ENCODE assay signal across 11 mouse cellular contexts in the genomic region with DNA sequence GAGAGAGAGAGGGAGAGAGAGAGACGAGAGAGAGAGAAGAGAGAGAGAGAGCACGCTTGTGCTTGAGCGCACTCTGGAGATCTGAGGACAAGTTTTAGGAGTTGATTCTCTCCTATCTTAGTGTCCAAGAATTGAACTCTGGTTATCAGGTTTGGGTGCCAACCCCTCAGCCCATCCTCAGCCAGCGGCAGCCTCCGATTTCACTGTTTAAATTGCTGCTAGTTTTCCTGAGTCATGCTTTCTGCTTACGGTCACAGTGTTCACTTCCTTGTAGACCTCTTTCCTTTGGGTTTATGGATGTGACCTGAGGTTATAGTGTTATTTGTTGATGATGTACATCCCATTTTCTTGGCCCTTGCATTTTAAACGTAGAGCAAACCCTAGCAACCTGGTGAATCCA. TPM values are rescaled to one million over a fixed set of nuclear protein-coding genes. Genes with fewer than 3 reads are reported as not detected.
A peak's percentile ranks its signal among the peaks of the same experiment; 100 is the strongest.
DNase-seq lines count a peak whose midpoint lies in the region; ATAC-seq and TF ChIP-seq lines count a peak whose summit lies in the region.
"Had no signal": no experiment of that assay in that cellular context is flagged by ENCODE, and none has a peak within 500 bp of the region (broad histone marks: within the 10 kb centered on the region; RNA-seq: fewer than 3 reads in every experiment).

No protein-coding gene starts in this region.

- H3K27ac ChIP-seq in lung, postnatal 0 days (ENCODE audit: low read length): no peak overlapping the region
- H3K27ac ChIP-seq in embryonic facial prominence, embryonic 10.5 days (replicated peaks): no peak overlapping the region
- H3K27ac ChIP-seq in limb, embryonic 10.5 days: no peak overlapping the region
- H3K27ac ChIP-seq in neural tube, embryonic 13.5 days (replicated peaks): no peak overlapping the region

- no peak for DNase-seq in lung, postnatal 0 days (ENCODE audit: low spot score)
- DNase-seq in lung, postnatal 14 days: no peak
- no peak for DNase-seq in embryonic facial prominence, embryonic 10.5 days (ENCODE audit: low spot score)
- no peak for DNase-seq in limb, embryonic 10.5 days (ENCODE audit: low spot score)
- DNase-seq in natural killer cell, adult 2 months (ENCODE audit: low spot score in 2 of 2): no peak
- no peak for DNase-seq in layer of hippocampus, postnatal 14 days (ENCODE audit: low spot score in 2 of 2)
- DNase-seq in thymus, postnatal 14 days: no peak
- DNase-seq: forebrain, postnatal 0 days; thymus, postnatal 36 days had no signal

- peaks cover 14% of the 10 kb centered on the region; the same call in 1 of the 2 replicates for H3K4me1 ChIP-seq in lung, postnatal 0 days (ENCODE audit: insufficient read depth, low read depth, low read length)
- H3K4me1 ChIP-seq in embryonic facial prominence, embryonic 10.5 days: peaks cover 27% of the 10 kb centered on the region
- H3K4me1 ChIP-seq in limb, embryonic 10.5 days: peaks cover 18% of the 10 kb centered on the region
- peaks cover 46% of the 10 kb centered on the region for H3K4me1 ChIP-seq in neural tube, embryonic 13.5 days (replicated peaks)

- H3K4me2 ChIP-seq in lung, postnatal 0 days (replicated peaks; ENCODE audit: low read depth, low read length): peak overlapping the region; percentile 87; the same call in 1 of the 2 replicates
- peak overlapping the region; percentile 97 for H3K4me2 ChIP-seq in neural tube, embryonic 13.5 days

- H3K9me3 ChIP-seq in lung, postnatal 0 days (ENCODE audit: low read length): no peaks in the 10 kb centered on the region
- H3K9me3 ChIP-seq in embryonic facial prominence, embryonic 10.5 days: no peaks in the 10 kb centered on the region
- no peaks in the 10 kb centered on the region for H3K9me3 ChIP-seq in limb, embryonic 10.5 days (replicated peaks)
- no peaks in the 10 kb centered on the region for H3K9me3 ChIP-seq in neural tube, embryonic 13.5 days

- 58% methylated on average over 7 of the region's 7 CpGs for WGBS in lung, postnatal 0 days
- 85% methylated on average over 7 of the region's 7 CpGs for WGBS in embryonic facial prominence, embryonic 10.5 days
- 85% methylated on average over 7 of the region's 7 CpGs for WGBS in limb, embryonic 10.5 days
- WGBS in neural tube, embryonic 13.5 days: 83% methylated on average over 7 of the region's 7 CpGs

- no peaks in the 10 kb centered on the region for H3K27me3 ChIP-seq in lung, postnatal 0 days (replicated peaks; ENCODE audit: insufficient read depth, low read length)
- H3K27me3 ChIP-seq in embryonic facial prominence, embryonic 10.5 days (replicated peaks; ENCODE audit: low read depth, poor library complexity, severe bottlenecking): no peaks in the 10 kb centered on the region
- H3K27me3 ChIP-seq in limb, embryonic 10.5 days (ENCODE audit: low read depth, poor library complexity, severe bottlenecking): no peaks in the 10 kb centered on the region
- no peaks in the 10 kb centered on the region for H3K27me3 ChIP-seq in neural tube, embryonic 13.5 days

- 0 out of 2 replicates have a peak overlapping the region, but pooled peaks have one; percentile 16 for H3K9ac ChIP-seq in lung, postnatal 0 days (replicated peaks; ENCODE audit: low read depth)
- H3K9ac ChIP-seq in neural tube, embryonic 13.5 days: peak overlapping the region; percentile 38

- H3K36me3 ChIP-seq in lung, postnatal 0 days (ENCODE audit: insufficient read depth, low read length): no peaks in the 10 kb centered on the region
- peaks cover 10% of the 10 kb centered on the region for H3K36me3 ChIP-seq in embryonic facial prominence, embryonic 10.5 days (replicated peaks)
- H3K36me3 ChIP-seq in limb, embryonic 10.5 days: peaks cover 13% of the 10 kb centered on the region
- peaks cover 4% of the 10 kb centered on the region; the same call in 1 of the 2 replicates for H3K36me3 ChIP-seq in neural tube, embryonic 13.5 days

- no peak overlapping the region for H3K4me3 ChIP-seq in lung, postnatal 0 days (ENCODE audit: low read depth, low read length)
- peak overlapping the region; percentile 97; the same call in 1 of the 2 replicates for H3K4me3 ChIP-seq in embryonic facial prominence, embryonic 10.5 days
- H3K4me3 ChIP-seq in limb, embryonic 10.5 days: peak overlapping the region; percentile 15; the same call in 1 of the 2 replicates
- no peak overlapping the region for H3K4me3 ChIP-seq in neural tube, embryonic 13.5 days

- TF ChIP-seq EP300 in lung, postnatal 0 days (IDR thresholded peaks at IDR 0.05): no peak

- ATAC-seq in lung, postnatal 0 days: no peak
- no peak for ATAC-seq in neural tube, embryonic 13.5 days (ENCODE audit: low read depth)
- ATAC-seq: activated CD4-positive, CD25-positive, alpha-beta regulatory T cell, adult 4 months; forebrain, postnatal 0 days had no signal

- no peak for TF ChIP-seq CTCF in lung, postnatal 0 days (IDR thresholded peaks at IDR 0.05)

RNA-seq across cellular contexts. Expression of gene Ubr4, which starts 29.8 kb away (rescaled TPM):
- 49.2 and 50.8 TPM in 2 replicates for polyA plus RNA-seq in lung, postnatal 0 days (2015; fragmentation: Nextera tagmentation; extraction: Ambion mirVana)
- 60.5 and 64.9 TPM in 2 replicates for polyA plus RNA-seq in embryonic facial prominence, embryonic 10.5 days (2016; fragmentation: Nextera tagmentation; extraction: Ambion mirVana)
- polyA plus RNA-seq in limb, embryonic 10.5 days (2016; fragmentation: Nextera tagmentation; extraction: Ambion mirVana): 69.7 and 74.4 TPM in 2 replicates
- polyA plus RNA-seq in neural tube, embryonic 13.5 days (2015; fragmentation: Nextera tagmentation; extraction: Ambion mirVana): 74.8 and 82.5 TPM in 2 replicates
- 100 to 1,000 TPM; 154 to 171 TPM for total RNA-seq in layer of hippocampus, postnatal 14 days (2021)

RNA-seq across cellular contexts. Expression of gene Emc1, which starts 29.8 kb away (rescaled TPM):
- 11.3 and 11.6 TPM in 2 replicates for polyA plus RNA-seq in lung, postnatal 0 days (2015; fragmentation: Nextera tagmentation; extraction: Ambion mirVana)
- polyA plus RNA-seq in embryonic facial prominence, embryonic 10.5 days (2016; fragmentation: Nextera tagmentation; extraction: Ambion mirVana): 30.3 and 33.1 TPM in 2 replicates
- 32.1 and 32.2 TPM in 2 replicates for polyA plus RNA-seq in limb, embryonic 10.5 days (2016; fragmentation: Nextera tagmentation; extraction: Ambion mirVana)
- 39.9 and 41.7 TPM in 2 replicates for polyA plus RNA-seq in neural tube, embryonic 13.5 days (2015; fragmentation: Nextera tagmentation; extraction: Ambion mirVana)
- total RNA-seq in layer of hippocampus, postnatal 14 days (2021): 10 to 100 TPM; 83.6 to 88.6 TPM

RNA-seq across cellular contexts. Expression of gene Mrto4, which starts 29.9 kb away (rescaled TPM):
- polyA plus RNA-seq in lung, postnatal 0 days (2015; fragmentation: Nextera tagmentation; extraction: Ambion mirVana): 34.5 and 36.1 TPM in 2 replicates
- polyA plus RNA-seq in embryonic facial prominence, embryonic 10.5 days (2016; fragmentation: Nextera tagmentation; extraction: Ambion mirVana): 180 and 187 TPM in 2 replicates
- 178 and 236 TPM in 2 replicates for polyA plus RNA-seq in limb, embryonic 10.5 days (2016; fragmentation: Nextera tagmentation; extraction: Ambion mirVana)
- polyA plus RNA-seq in neural tube, embryonic 13.5 days (2015; fragmentation: Nextera tagmentation; extraction: Ambion mirVana): 86.7 and 90.3 TPM in 2 replicates
- 10 to 100 TPM; 45.7 to 48.2 TPM for total RNA-seq in layer of hippocampus, postnatal 14 days (2021)

Comparison
In these comparisons a context has a peak if more than half of its experiments do, and no peak if none do; other contexts are left out.
1. H3K4me3 ChIP-seq: peak in embryonic facial prominence, embryonic 10.5 days (single experiment) and limb, embryonic 10.5 days (single experiment); none in lung, postnatal 0 days (single experiment) and neural tube, embryonic 13.5 days (single experiment).